ENCODE assay signal across 8 mouse cellular contexts in genomic region chr7:19270509-19271237, GRCm38 (mm10). TPM values are rescaled to one million over a fixed set of nuclear protein-coding genes. Genes with fewer than 3 reads are reported as not detected.
A peak's percentile ranks its signal among the peaks of the same experiment; 100 is the strongest.
DNase-seq lines count a peak whose midpoint lies in the region; ATAC-seq and TF ChIP-seq lines count a peak whose summit lies in the region.

No protein-coding gene starts in this region.

- H3K27me3 ChIP-seq in kidney, embryonic 14.5 days (ENCODE audit: control insufficient read depth, insufficient read depth, low read length) = no peaks in the 10 kb centered on the region
- no peaks in the 10 kb centered on the region for H3K27me3 ChIP-seq in heart, embryonic 14.5 days (ENCODE audit: control insufficient read depth, insufficient read depth, low read length)
- H3K27me3 ChIP-seq in liver, adult 2 months (ENCODE audit: control insufficient read depth, insufficient read depth, low read length) = no peaks in the 10 kb centered on the region
- H3K27me3 ChIP-seq in splenic B cell, adult 2 months (ENCODE audit: control insufficient read depth, insufficient read depth, low read length, poor library complexity, severe bottlenecking) = no peaks in the 10 kb centered on the region

- peaks cover 22% of the 10 kb centered on the region for H3K79me2 ChIP-seq in liver, adult 2 months (ENCODE audit: control insufficient read depth, insufficient read depth, low read length)

- no peak for TF ChIP-seq CTCF in liver, adult 2 months (IDR thresholded peaks at IDR 0.05; ENCODE audit: low read depth, low read length)

- no peak for DNase-seq in kidney, adult 11 months
- DNase-seq in NIH3T3 (ENCODE audit: low read depth) = peak; percentile 47
- DNase-seq in liver, adult 2 months (ENCODE audit: extremely low read depth, low read depth, low spot score) = no peak
- DNase-seq in splenic B cell, adult 2 months (ENCODE audit: low read depth, low spot score) = peak; percentile 42
- DNase-seq in gastrocnemius, adult 18-20 months (ENCODE audit: low spot score) = no peak
- no peak for DNase-seq in urinary bladder, postnatal 4 days (ENCODE audit: low spot score in 2 of 2)

- H3K4me1 ChIP-seq in kidney, embryonic 14.5 days (ENCODE audit: control insufficient read depth, insufficient read depth, low read length) = peaks cover 20% of the 10 kb centered on the region
- H3K4me1 ChIP-seq in heart, embryonic 14.5 days (ENCODE audit: control insufficient read depth in 2 of 2, insufficient read depth in 2 of 2, low read length in 2 of 2) = peaks cover 22 to 36% of the 10 kb centered on the region in 2 experiments
- peaks cover 6% of the 10 kb centered on the region; the same call in 1 of the 2 replicates for H3K4me1 ChIP-seq in liver, adult 2 months (ENCODE audit: control insufficient read depth, insufficient read depth, low read length)

- peak overlapping the region; percentile 97 for H3K4me3 ChIP-seq in kidney, embryonic 14.5 days (ENCODE audit: low read length)
- peak overlapping the region; percentile 90 to 99 for H3K4me3 ChIP-seq in heart, embryonic 14.5 days (ENCODE audit: control insufficient read depth in 1 of 2, insufficient read depth in 1 of 2, low read depth in 1 of 2, low read length in 2 of 2)
- peak overlapping the region; percentile 96 for H3K4me3 ChIP-seq in liver, adult 2 months (ENCODE audit: insufficient read depth, low read depth, low read length)

- peak overlapping the region; percentile 94 for H3K9ac ChIP-seq in kidney, embryonic 14.5 days (ENCODE audit: low read depth, low read length)
- peak overlapping the region; percentile 92 for H3K9ac ChIP-seq in heart, embryonic 14.5 days (ENCODE audit: low read length)
- peak overlapping the region; percentile 86 for H3K9ac ChIP-seq in liver, adult 2 months (ENCODE audit: low read depth, low read length)

- H3K36me3 ChIP-seq in kidney, embryonic 14.5 days (ENCODE audit: control insufficient read depth, insufficient read depth, low read length) = peaks cover 8% of the 10 kb centered on the region
- peaks cover 17% of the 10 kb centered on the region for H3K36me3 ChIP-seq in heart, embryonic 14.5 days (ENCODE audit: control insufficient read depth, insufficient read depth, low read length)
- no peaks in the 10 kb centered on the region for H3K36me3 ChIP-seq in liver, adult 2 months (ENCODE audit: control insufficient read depth, insufficient read depth, low read length)
- H3K36me3 ChIP-seq in splenic B cell, adult 2 months (ENCODE audit: control insufficient read depth, insufficient read depth, low read length, poor library complexity, severe bottlenecking) = 0 out of 2 replicates have a peak, but pooled peaks cover 3% of the 10 kb centered on the region

- H3K27ac ChIP-seq in kidney, embryonic 14.5 days (ENCODE audit: low read depth, low read length) = peak overlapping the region; percentile 96
- H3K27ac ChIP-seq in heart, embryonic 14.5 days (replicated peaks in 1 of 2; ENCODE audit: control insufficient read depth in 1 of 2, insufficient read depth in 1 of 2, low read depth in 2 of 2, low read length in 2 of 2) = peak overlapping the region; percentile 95 to 96
- peak overlapping the region; percentile 83 for H3K27ac ChIP-seq in liver, adult 2 months (replicated peaks; ENCODE audit: insufficient read depth, low read depth, low read length)

- WGBS in kidney, embryonic 14.5 days = under 1% methylated on average over 20 of the region's 21 CpGs
- under 1% methylated on average over 18 of the region's 21 CpGs for WGBS in heart, embryonic 14.5 days
- WGBS in liver, adult 2 months = 4% methylated on average over 20 of the region's 21 CpGs

- ATAC-seq in kidney, embryonic 14.5 days (ENCODE audit: low FRiP score, low TSS enrichment) = no peak
- ATAC-seq in heart, embryonic 14.5 days (ENCODE audit: insufficient number of reproducible peaks, insufficient read depth, low FRiP score, low read depth) = no peak

- no peaks in the 10 kb centered on the region for H3K9me3 ChIP-seq in kidney, embryonic 14.5 days (ENCODE audit: control insufficient read depth, low read length)
- H3K9me3 ChIP-seq in heart, embryonic 14.5 days (ENCODE audit: control insufficient read depth, low read length) = no peaks in the 10 kb centered on the region

- peak overlapping the region; percentile 96 for H3K4me2 ChIP-seq in kidney, embryonic 14.5 days (replicated peaks; ENCODE audit: low read depth, low read length)
- H3K4me2 ChIP-seq in heart, embryonic 14.5 days (ENCODE audit: low read length) = peak overlapping the region; percentile 91

- TF ChIP-seq POLR2A in liver, adult 2 months (IDR thresholded peaks at IDR 0.05; ENCODE audit: extremely low read depth, insufficient read depth, low read length) = no peak

RNA-seq across cellular contexts. Expression of gene Vasp, which starts 0.9 kb away (rescaled TPM):
- 54.2 and 56.5 TPM in 2 replicates for polyA plus RNA-seq in kidney, embryonic 14.5 days (2014; fragmentation: Nextera tagmentation; extraction: Ambion mirVana)
- 66.1 and 68.9 TPM in 2 replicates for polyA plus RNA-seq in heart, embryonic 14.5 days (2014; fragmentation: Nextera tagmentation; extraction: Ambion mirVana)
- 6.3 and 11.3 TPM in 2 replicates for total RNA-seq in liver, adult 2 months (2014; rRNA removed)
- 24.2 and 37.1 TPM in 2 replicates for polyA plus RNA-seq in liver, adult 2 months (2012; rRNA removed)
- total RNA-seq in gastrocnemius, adult 18-20 months (2021) = 10 to 100 TPM; 11.6 to 22.2 TPM

RNA-seq across cellular contexts. Expression of gene Ppm1n, which starts 9.2 kb away (rescaled TPM):
- not detected in 2 replicates for polyA plus RNA-seq in kidney, embryonic 14.5 days (2014; fragmentation: Nextera tagmentation; extraction: Ambion mirVana)
- polyA plus RNA-seq in heart, embryonic 14.5 days (2014; fragmentation: Nextera tagmentation; extraction: Ambion mirVana) = 0.20 TPM in 1 of 2 replicates, not detected in the other
- total RNA-seq in liver, adult 2 months (2014; rRNA removed) = 0.20 TPM in 1 of 2 replicates, not detected in the other
- polyA plus RNA-seq in liver, adult 2 months (2012; rRNA removed) = 0.13 TPM in 1 of 2 replicates, not detected in the other
- under 1 TPM; 0.30 to 0.36 TPM for total RNA-seq in gastrocnemius, adult 18-20 months (2021)

RNA-seq across cellular contexts. Expression of gene Rtn2, which starts 11.8 kb away (rescaled TPM):
- polyA plus RNA-seq in kidney, embryonic 14.5 days (2014; fragmentation: Nextera tagmentation; extraction: Ambion mirVana) = 5.4 and 5.7 TPM in 2 replicates
- 39.2 and 43.6 TPM in 2 replicates for polyA plus RNA-seq in heart, embryonic 14.5 days (2014; fragmentation: Nextera tagmentation; extraction: Ambion mirVana)
- 0.27 and 0.65 TPM in 2 replicates for total RNA-seq in liver, adult 2 months (2014; rRNA removed)
- polyA plus RNA-seq in liver, adult 2 months (2012; rRNA removed) = 0.62 and 1.1 TPM in 2 replicates
- 1,000 to 10,000 TPM; 1,025 to 1,102 TPM for total RNA-seq in gastrocnemius, adult 18-20 months (2021)

RNA-seq across cellular contexts. Expression of gene Fosb, which starts 39.2 kb away (rescaled TPM):
- 0.14 and 0.20 TPM in 2 replicates for polyA plus RNA-seq in kidney, embryonic 14.5 days (2014; fragmentation: Nextera tagmentation; extraction: Ambion mirVana)
- 0.22 TPM in 1 of 2 replicates, not detected in the other for polyA plus RNA-seq in heart, embryonic 14.5 days (2014; fragmentation: Nextera tagmentation; extraction: Ambion mirVana)
- 0.07 and 0.09 TPM in 2 replicates for total RNA-seq in liver, adult 2 months (2014; rRNA removed)
- 0.06 and 0.11 TPM in 2 replicates for polyA plus RNA-seq in liver, adult 2 months (2012; rRNA removed)
- total RNA-seq in gastrocnemius, adult 18-20 months (2021) = 1 to 10 TPM in 1 of 2 experiments, under 1 TPM in 1; 0.57 to 2.5 TPM

RNA-seq across cellular contexts. Expression of gene Opa3, which starts 42.5 kb away (rescaled TPM):
- polyA plus RNA-seq in kidney, embryonic 14.5 days (2014; fragmentation: Nextera tagmentation; extraction: Ambion mirVana) = 33.3 and 44.6 TPM in 2 replicates
- polyA plus RNA-seq in heart, embryonic 14.5 days (2014; fragmentation: Nextera tagmentation; extraction: Ambion mirVana) = 36.5 and 38.6 TPM in 2 replicates
- 12.9 and 16.0 TPM in 2 replicates for total RNA-seq in liver, adult 2 months (2014; rRNA removed)
- 34.1 and 40.4 TPM in 2 replicates for polyA plus RNA-seq in liver, adult 2 months (2012; rRNA removed)
- 10 to 100 TPM; 41.3 to 47.1 TPM for total RNA-seq in gastrocnemius, adult 18-20 months (2021)

Comparison
In these comparisons a context has a peak if more than half of its experiments do, and no peak if none do; other contexts are left out.
1. DNase-seq: peak in NIH3T3 (single experiment) and splenic B cell, adult 2 months (single experiment); none in kidney, adult 11 months (single experiment), liver, adult 2 months (single experiment), gastrocnemius, adult 18-20 months (single experiment) and urinary bladder, postnatal 4 days (0 of 2).
2. Peak in every context shown above with its lines, with median percentiles within 50 percentile points of each other: H3K27ac ChIP-seq, H3K4me3 ChIP-seq and H3K9ac ChIP-seq.